Mouse (Mus musculus) lung, adult 2 months (tissue): ENCODE measurements around the gene Mrc2. TPM values are rescaled to one million over a fixed set of nuclear protein-coding genes. Genes with fewer than 3 reads are reported as not detected.

ENCODE experiments used
- DNase-seq: peaks from one replicate; pipeline ENCODE4 v3.0.0; 2022
- H3K4me1 ChIP-seq: fragments of 200-500 bp; 2 replicates; pipeline ENCODE4 v1.6.1; 2011; ENCODE audit warnings: low read length; ENCODE audit not compliant: control insufficient read depth, insufficient read depth
- H3K4me3 ChIP-seq: fragments of 200-500 bp; replicated peaks from 2 replicates; pipeline ENCODE3; 2011; ENCODE audit warnings: low read depth, mild to moderate bottlenecking, control low read depth, low read length; ENCODE audit errors: extremely low read depth
- CTCF ChIP-seq: fragments of 200-500 bp; IDR thresholded peaks from 2 replicates; pipeline ENCODE4 v1.5.1; 2011; ENCODE audit warnings: mild to moderate bottlenecking, low read length, control low read depth; ENCODE audit not compliant: insufficient read depth
- POLR2A ChIP-seq: fragments of 200-500 bp; IDR thresholded peaks from 2 replicates; pipeline ENCODE4 v1.6.1; 2011; ENCODE audit warnings: low read depth, mild to moderate bottlenecking, control low read depth, low read length, borderline replicate concordance; ENCODE audit errors: extremely low read depth
- WGBS: fragments of 180-500 bp; shearing (Covaris S2); methylation state at CpG from one replicate; pipeline ENCODE4 v1.1.7; 2018; 5-methylcytosine and 5-hydroxymethylcytosine counted together
- polyA plus RNA-seq: library from polyadenylated mRNA; depleted of rRNA; stranded (reverse); fragments of >200 nt; gene quantifications from 2 replicates; pipeline ENCODE4 v1.2.3, GENCODE M21; 2012; rRNA removed

Gene Mrc2
- polyA plus RNA-seq, 1 experiment = 91.8 TPM

GRCm38 (mm10) chr11:105369526-105370386 lies 77.3 kb downstream of the Mrc2 start:
- Histone ChIP-seq H3K4me3 (no peak overlapping the region), H3K4me1 (no peaks in the 10 kb centered on the region)
- no peak for TF ChIP-seq POLR2A
- TF ChIP-seq CTCF = no peak
- no peak for DNase-seq
- 79% methylated on average over 13 of the region's 13 CpGs for WGBS

GRCm38 (mm10) chr11:105371818-105372217 lies 79.4 kb downstream of the Mrc2 start:
- no peak overlapping the region for H3K4me3 ChIP-seq
- H3K4me1 ChIP-seq = no peaks in the 10 kb centered on the region
- WGBS = 64% methylated on average over 9 of the region's 9 CpGs
- TF ChIP-seq POLR2A (no peak), CTCF (no peak)
- DNase-seq = no peak

- Histone ChIP-seq H3K4me1 (no peaks in the 10 kb centered on the region), H3K4me3 (no peak overlapping the region)
- DNase-seq = no peak
- TF ChIP-seq CTCF (no peak), POLR2A (no peak)
- 69% methylated on average over 8 of the region's 8 CpGs for WGBS
These were observed 81.4 kb downstream of the Mrc2 start for GRCm38 (mm10) chr11:105373881-105374280.

- DNase-seq = no peak
- TF ChIP-seq POLR2A = no peak
- TF ChIP-seq CTCF = no peak
- Histone ChIP-seq H3K4me1 (no peaks in the 10 kb centered on the region), H3K4me3 (no peak overlapping the region)
- WGBS = 81% methylated on average over 10 of the region's 10 CpGs
These were observed 82.2 kb downstream of the Mrc2 start for GRCm38 (mm10) chr11:105374526-105375175.

- WGBS = 79% methylated on average over 1 of the region's 1 CpGs
- Histone ChIP-seq H3K4me3 (no peak overlapping the region), H3K4me1 (no peaks in the 10 kb centered on the region)
- TF ChIP-seq POLR2A = no peak
- no peak for TF ChIP-seq CTCF
- no peak for DNase-seq
These were observed 83.4 kb downstream of the Mrc2 start for GRCm38 (mm10) chr11:105375821-105376235.

GRCm38 (mm10) chr11:105385266-105385665 lies 92.8 kb downstream of the Mrc2 start:
- Histone ChIP-seq H3K4me3 (no peak overlapping the region), H3K4me1 (no peaks in the 10 kb centered on the region)
- no peak for DNase-seq
- 90% methylated on average over 9 of the region's 9 CpGs for WGBS
- no peak for TF ChIP-seq POLR2A
- no peak for TF ChIP-seq CTCF

- 50% methylated on average over 2 of the region's 2 CpGs for WGBS
- DNase-seq = no peak
- TF ChIP-seq POLR2A = no peak
- no peak for TF ChIP-seq CTCF
These were observed 96.2 kb downstream of the Mrc2 start for GRCm38 (mm10) chr11:105388636-105389035.

GRCm38 (mm10) chr11:105390290-105390689 lies 97.8 kb downstream of the Mrc2 start:
- Histone ChIP-seq H3K4me1 (no peaks in the 10 kb centered on the region), H3K4me3 (no peak overlapping the region)
- TF ChIP-seq CTCF = no peak
- no peak for TF ChIP-seq POLR2A
- DNase-seq = no peak
- 86% methylated on average over 7 of the region's 7 CpGs for WGBS

More at GRCm38 (mm10) chr11:105388636-105389035, 96.2 kb downstream of the Mrc2 start:
- Histone ChIP-seq H3K4me1 (no peaks in the 10 kb centered on the region), H3K4me3 (no peak overlapping the region)

Other genes with a start within 250 kb of the Mrc2 start
- gene Efcab3, start 229.1 kb upstream of the Mrc2 start, polyA plus RNA-seq = not detected in 2 replicates
- 8.9 and 10.0 TPM in 2 replicates for gene Mettl2, start 166.2 kb upstream of the Mrc2 start, polyA plus RNA-seq
- gene Gm10842, start 145.8 kb upstream of the Mrc2 start, polyA plus RNA-seq = not detected in 2 replicates
- gene Tlk2, start 113.8 kb upstream of the Mrc2 start, polyA plus RNA-seq = 11.8 and 13.5 TPM in 2 replicates
- gene March10, start 164.1 kb downstream of the Mrc2 start, polyA plus RNA-seq = 0.08 and 0.14 TPM in 2 replicates